Mouse (Mus musculus): ENCODE data around the gene Ankrd37. TPM values are rescaled to one million over a fixed set of nuclear protein-coding genes. Genes with fewer than 3 reads are reported as not detected.

Gene Ankrd37
- polyA plus RNA-seq (2016; fragmentation: Nextera tagmentation; extraction: Ambion mirVana), result 22.9 and 24.3 TPM in 2 replicates

GRCm38 (mm10) chr8:46005596-46005995 lies at the start of gene Ankrd37:
Gene Ankrd37 (minus strand): TSS chr8:46005707.
- WGBS, result 81% methylated on average over 4 of the region's 4 CpGs
- Histone ChIP-seq H3K27me3 (no peaks in the 10 kb centered on the region), H3K36me3 (no peaks in the 10 kb centered on the region), H3K9ac (no peak within 1 kb of the TSS), H3K4me1 (peaks cover 2% of the 10 kb centered on the region; the same call in 1 of the 2 replicates), H3K27ac (no peak within 1 kb of the TSS), H3K4me2 (replicated peaks) (no peak within 1 kb of the TSS), H3K9me3 (replicated peaks) (no peaks in the 10 kb centered on the region), H3K4me3 (no peak within 1 kb of the TSS)
- no peak for ATAC-seq (ENCODE audit: low FRiP score)

- H3K9me3 ChIP-seq (replicated peaks), result no peaks in the 10 kb centered on the region
- H3K4me1 ChIP-seq, result no peaks in the 10 kb centered on the region
- no peak overlapping the region; the same call in 1 of the 2 replicates for H3K27ac ChIP-seq
- no peak overlapping the region for H3K9ac ChIP-seq
- H3K4me3 ChIP-seq, result no peak overlapping the region
- WGBS, result 70% methylated on average over 13 of the region's 13 CpGs
- no peaks in the 10 kb centered on the region for H3K27me3 ChIP-seq
- no peak overlapping the region for H3K4me2 ChIP-seq (replicated peaks)
- ATAC-seq (ENCODE audit: low FRiP score), result no peak
- peaks cover 9% of the 10 kb centered on the region; the same call in 1 of the 2 replicates for H3K36me3 ChIP-seq
Measured at GRCm38 (mm10) chr8:46040260-46040659, 34.8 kb upstream of the Ankrd37 start.

- no peak overlapping the region for H3K4me2 ChIP-seq (replicated peaks)
Measured at GRCm38 (mm10) chr8:46039666-46040065, 34.2 kb upstream of the Ankrd37 start.

GRCm38 (mm10) chr8:46036217-46036616 lies 30.7 kb upstream of the Ankrd37 start:
- Histone ChIP-seq H3K27me3 (no peaks in the 10 kb centered on the region), H3K9ac (no peak overlapping the region), H3K27ac (no peak overlapping the region), H3K4me2 (replicated peaks) (no peak overlapping the region), H3K4me1 (no peaks in the 10 kb centered on the region), H3K9me3 (replicated peaks) (no peaks in the 10 kb centered on the region), H3K4me3 (no peak overlapping the region), H3K36me3 (0 out of 2 replicates have a peak, but pooled peaks cover 4% of the 10 kb centered on the region)
- 65% methylated on average over 11 of the region's 11 CpGs for WGBS
- ATAC-seq (ENCODE audit: low FRiP score), result no peak

More at GRCm38 (mm10) chr8:46039666-46040065, 34.2 kb upstream of the Ankrd37 start:
- 66% methylated on average over 1 of the region's 1 CpGs for WGBS
- peaks cover 10% of the 10 kb centered on the region; the same call in 1 of the 2 replicates for H3K36me3 ChIP-seq
- H3K27ac ChIP-seq, result no peak overlapping the region
- no peak for ATAC-seq (ENCODE audit: low FRiP score)
- H3K9ac ChIP-seq, result no peak overlapping the region
- H3K9me3 ChIP-seq (replicated peaks), result no peaks in the 10 kb centered on the region
- H3K4me3 ChIP-seq, result no peak overlapping the region
- no peaks in the 10 kb centered on the region for H3K4me1 ChIP-seq
- H3K27me3 ChIP-seq, result no peaks in the 10 kb centered on the region

GRCm38 (mm10) chr8:46024392-46024791 lies 18.9 kb upstream of the Ankrd37 start:
- H3K36me3 ChIP-seq, result no peaks in the 10 kb centered on the region
- H3K27ac ChIP-seq, result no peak overlapping the region
- no peak overlapping the region for H3K4me2 ChIP-seq (replicated peaks)
- no peak for ATAC-seq (ENCODE audit: low FRiP score)
- no peaks in the 10 kb centered on the region for H3K27me3 ChIP-seq
- H3K9me3 ChIP-seq (replicated peaks), result no peaks in the 10 kb centered on the region
- H3K4me1 ChIP-seq, result no peaks in the 10 kb centered on the region
- no peak overlapping the region for H3K4me3 ChIP-seq
- 56% methylated on average over 4 of the region's 4 CpGs for WGBS
- no peak overlapping the region for H3K9ac ChIP-seq

GRCm38 (mm10) chr8:46022758-46023157 lies 17.3 kb upstream of the Ankrd37 start:
- no peak overlapping the region for H3K4me2 ChIP-seq (replicated peaks)
- H3K27me3 ChIP-seq, result no peaks in the 10 kb centered on the region
- no peaks in the 10 kb centered on the region for H3K4me1 ChIP-seq
- H3K4me3 ChIP-seq, result no peak overlapping the region
- H3K9me3 ChIP-seq (replicated peaks), result no peaks in the 10 kb centered on the region
- no peak overlapping the region for H3K9ac ChIP-seq
- 94% methylated on average over 9 of the region's 9 CpGs for WGBS
- H3K27ac ChIP-seq, result no peak overlapping the region
- ATAC-seq (ENCODE audit: low FRiP score), result no peak
- no peaks in the 10 kb centered on the region for H3K36me3 ChIP-seq

GRCm38 (mm10) chr8:46022203-46022602 lies 16.7 kb upstream of the Ankrd37 start:
- H3K27me3 ChIP-seq, result no peaks in the 10 kb centered on the region
- no peak overlapping the region for H3K27ac ChIP-seq
- ATAC-seq (ENCODE audit: low FRiP score), result no peak
- no peak overlapping the region for H3K4me3 ChIP-seq
- no peaks in the 10 kb centered on the region for H3K4me1 ChIP-seq
- no peak overlapping the region for H3K9ac ChIP-seq
- no peaks in the 10 kb centered on the region for H3K36me3 ChIP-seq
- no peaks in the 10 kb centered on the region for H3K9me3 ChIP-seq (replicated peaks)
- 92% methylated on average over 9 of the region's 9 CpGs for WGBS
- no peak overlapping the region for H3K4me2 ChIP-seq (replicated peaks)

GRCm38 (mm10) chr8:46010746-46011680 lies 5.5 kb upstream of the Ankrd37 start:
- H3K27me3 ChIP-seq, result no peaks in the 10 kb centered on the region
- ATAC-seq (ENCODE audit: low FRiP score), result 0 out of 2 replicates have a peak, but pooled peaks have one; percentile 22
- no peaks in the 10 kb centered on the region for H3K36me3 ChIP-seq
- peak overlapping the region; percentile 31 for H3K4me2 ChIP-seq (replicated peaks)
- H3K27ac ChIP-seq, result no peak overlapping the region
- H3K4me1 ChIP-seq, result 0 out of 2 replicates have a peak, but pooled peaks cover 5% of the 10 kb centered on the region
- no peaks in the 10 kb centered on the region for H3K9me3 ChIP-seq (replicated peaks)
- H3K9ac ChIP-seq, result no peak overlapping the region
- 22% methylated on average over 17 of the region's 17 CpGs for WGBS
- H3K4me3 ChIP-seq, result no peak overlapping the region

- H3K9ac ChIP-seq, result no peak overlapping the region
- no peaks in the 10 kb centered on the region for H3K36me3 ChIP-seq
- no peak overlapping the region for H3K27ac ChIP-seq
- H3K9me3 ChIP-seq (replicated peaks), result no peaks in the 10 kb centered on the region
- no peak overlapping the region for H3K4me3 ChIP-seq
- H3K4me1 ChIP-seq, result 0 out of 2 replicates have a peak, but pooled peaks cover 5% of the 10 kb centered on the region
- 45% methylated on average over 2 of the region's 2 CpGs for WGBS
- no peak for ATAC-seq (ENCODE audit: low FRiP score)
- H3K27me3 ChIP-seq, result no peaks in the 10 kb centered on the region
- H3K4me2 ChIP-seq (replicated peaks), result peak overlapping the region; percentile 31
Measured at GRCm38 (mm10) chr8:46010306-46010705, 4.8 kb upstream of the Ankrd37 start.

GRCm38 (mm10) chr8:46007050-46007672 lies 1.7 kb upstream of the Ankrd37 start:
- Histone ChIP-seq H3K27me3 (no peaks in the 10 kb centered on the region), H3K36me3 (no peaks in the 10 kb centered on the region), H3K9ac (no peak overlapping the region), H3K4me3 (no peak overlapping the region), H3K4me2 (replicated peaks) (no peak overlapping the region), H3K27ac (no peak overlapping the region), H3K9me3 (replicated peaks) (no peaks in the 10 kb centered on the region), H3K4me1 (0 out of 2 replicates have a peak, but pooled peaks cover 5% of the 10 kb centered on the region)
- 73% methylated on average over 3 of the region's 3 CpGs for WGBS
- no peak for ATAC-seq (ENCODE audit: low FRiP score)

GRCm38 (mm10) chr8:45999784-46000705 lies 5.5 kb downstream of the Ankrd37 start:
- peak overlapping the region; percentile 51 for H3K4me3 ChIP-seq
- no peaks in the 10 kb centered on the region for H3K9me3 ChIP-seq (replicated peaks)
- H3K27ac ChIP-seq, result peak overlapping the region; percentile 99
- H3K4me2 ChIP-seq (replicated peaks), result peak overlapping the region; percentile 82
- peaks cover 10% of the 10 kb centered on the region for H3K4me1 ChIP-seq
- no peaks in the 10 kb centered on the region for H3K27me3 ChIP-seq
- peak overlapping the region; percentile 79 for H3K9ac ChIP-seq
- H3K36me3 ChIP-seq, result peaks cover 11% of the 10 kb centered on the region
- 6% methylated on average over 55 of the region's 55 CpGs for WGBS
- ATAC-seq (ENCODE audit: low FRiP score), result peak; percentile 99

All from hindbrain, embryonic 12.5 days (tissue).